Mouse (Mus musculus) forebrain, embryonic 13.5 days (tissue): Measurements from ENCODE around the gene Csrnp3. TPM values are rescaled to one million over a fixed set of nuclear protein-coding genes. Genes with fewer than 3 reads are reported as not detected.
"Not testable (repeated sequence)": the region's sequence is repeated elsewhere in the genome, so short reads cannot be mapped to it uniquely, and the experiment has no call there.

Source experiments
- ATAC-seq: fragments of 200-750 bp; cut with Nextera tagmentation; 2 replicates; pipeline ENCODE4 v1.8.0; 2017
- H3K27ac ChIP-seq: fragments of 300-500 bp; sonication (generic); 2 replicates; pipeline ENCODE4 v1.5.1; 2015; ENCODE audit warnings: inconsistent platforms, mild to moderate bottlenecking, moderate library complexity
- H3K27me3 ChIP-seq: fragments of 300-500 bp; sonication (generic); 2 replicates; pipeline ENCODE4 v1.6.1; 2015; ENCODE audit warnings: mild to moderate bottlenecking, inconsistent platforms
- H3K36me3 ChIP-seq: fragments of 300-500 bp; sonication (generic); 2 replicates; pipeline ENCODE4 v1.6.1; 2015; ENCODE audit warnings: mild to moderate bottlenecking, inconsistent platforms; ENCODE audit not compliant: poor library complexity, severe bottlenecking
- H3K4me1 ChIP-seq: fragments of 300-500 bp; sonication (generic); 2 replicates; pipeline ENCODE4 v1.6.1; 2015; ENCODE audit warnings: inconsistent platforms
- H3K4me2 ChIP-seq: fragments of 300-500 bp; sonication (generic); 2 replicates; pipeline ENCODE4 v1.6.1; 2015; ENCODE audit warnings: inconsistent platforms, mild to moderate bottlenecking, moderate library complexity
- H3K4me3 ChIP-seq: fragments of 300-500 bp; sonication (generic); 2 replicates; pipeline ENCODE4 v1.5.1; 2015; ENCODE audit warnings: mild to moderate bottlenecking, inconsistent platforms
- H3K9ac ChIP-seq: fragments of 300-500 bp; sonication (generic); 2 replicates; pipeline ENCODE4 v1.6.1; 2015; ENCODE audit warnings: mild to moderate bottlenecking, inconsistent platforms
- H3K9me3 ChIP-seq: fragments of 300-500 bp; sonication (generic); replicated peaks from 2 replicates; pipeline ENCODE4 v1.6.1; 2016; ENCODE audit warnings: inconsistent platforms
- WGBS: fragments of 180-500 bp; shearing (Covaris S2); methylation state at CpG from one replicate; pipeline ENCODE4 v1.1.7; 2015; 5-methylcytosine and 5-hydroxymethylcytosine counted together
- polyA plus RNA-seq: library from polyadenylated mRNA; unstranded; fragments of >200 nt; fragmentation: Nextera tagmentation; extraction: Ambion mirVana; gene quantifications from 2 replicates; pipeline ENCODE4 v1.2.1, GENCODE M21; 2015

Gene Csrnp3
- polyA plus RNA-seq, result 43.3 and 43.7 TPM in 2 replicates

DNA sequence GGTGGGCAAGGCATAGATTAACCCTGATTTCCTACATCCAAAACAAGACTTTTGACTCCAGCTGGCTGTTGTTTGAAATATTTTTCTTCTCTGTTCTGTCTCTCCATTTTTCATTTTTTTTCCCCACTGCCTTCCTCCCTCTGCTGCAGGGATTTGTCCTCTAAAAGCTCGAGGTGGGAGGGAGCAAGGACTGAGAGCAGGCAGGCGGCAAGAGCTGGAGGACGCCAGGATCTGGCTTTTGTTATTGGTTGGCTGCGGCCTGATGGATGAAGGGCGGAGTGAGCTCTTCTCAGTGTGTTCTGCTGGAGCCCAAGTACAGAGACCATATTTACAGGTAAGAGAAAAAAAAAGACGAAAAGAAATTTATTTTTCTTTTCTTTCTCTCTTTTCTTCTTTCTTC is at the start of gene Csrnp3:
TSS of gene Csrnp3 (plus strand) at position 217 of the 400 bp plus-strand sequence.
- H3K4me1 ChIP-seq, result peaks cover 12% of the 10 kb centered on the region
- H3K27me3 ChIP-seq, result no peaks in the 10 kb centered on the region
- WGBS, result 0% methylated on average over 6 of the region's 6 CpGs
- H3K9me3 ChIP-seq, result no peaks in the 10 kb centered on the region
- H3K4me3 ChIP-seq, result peak within 1 kb of the TSS; percentile 56
- H3K27ac ChIP-seq, result peak within 1 kb of the TSS; percentile 82
- peak; percentile 85 for ATAC-seq
- peak within 1 kb of the TSS; percentile 75 for H3K9ac ChIP-seq
- H3K36me3 ChIP-seq, result no peaks in the 10 kb centered on the region; the same call in 1 of the 2 replicates
- peak within 1 kb of the TSS; percentile 68 for H3K4me2 ChIP-seq

DNA sequence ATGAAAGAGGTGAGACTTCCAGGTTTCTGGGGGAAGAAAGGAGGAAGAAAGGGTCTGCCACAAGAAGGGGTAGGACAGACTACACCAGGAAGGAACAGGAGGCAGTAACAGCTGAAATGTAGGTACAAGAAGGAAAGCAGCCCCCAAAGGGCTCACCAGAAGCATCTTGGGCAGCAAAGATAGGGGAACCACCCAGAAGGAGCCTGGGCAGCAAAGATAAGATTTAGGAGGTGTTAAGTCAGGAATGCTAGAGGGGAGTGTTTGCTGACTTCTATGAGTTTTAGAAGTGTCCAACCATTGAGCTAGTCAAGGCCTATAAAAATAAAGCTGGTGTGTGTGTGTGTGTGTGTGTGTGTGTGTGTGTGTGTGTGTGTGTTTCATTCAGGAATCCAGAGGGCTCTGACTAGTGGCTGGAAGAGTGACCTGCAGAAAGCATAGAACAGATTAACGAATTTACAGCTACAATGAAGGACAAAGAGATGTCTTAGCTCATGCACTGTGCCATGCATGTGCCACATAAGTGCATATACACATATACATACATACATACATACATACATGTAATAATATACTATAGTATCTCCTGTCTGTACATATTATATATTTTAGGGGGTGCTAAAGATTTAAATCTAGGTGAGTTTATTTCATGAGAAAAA is 44.4 kb upstream of the Csrnp3 start:
- H3K9ac ChIP-seq, result no peak overlapping the region
- H3K36me3 ChIP-seq, result no peaks in the 10 kb centered on the region
- H3K27me3 ChIP-seq, result no peaks in the 10 kb centered on the region
- no peak overlapping the region for H3K4me3 ChIP-seq
- H3K9me3 ChIP-seq, result peaks cover 8% of the 10 kb centered on the region
- no peak for ATAC-seq
- no peak overlapping the region for H3K27ac ChIP-seq
- no peak overlapping the region for H3K4me2 ChIP-seq
- H3K4me1 ChIP-seq, result no peaks in the 10 kb centered on the region
- 86% methylated on average over 1 of the region's 1 CpGs for WGBS

GRCm38 (mm10) chr2:65806556-65806955 is 39.0 kb upstream of the Csrnp3 start:
- H3K36me3 ChIP-seq, result no peaks in the 10 kb centered on the region
- no peaks in the 10 kb centered on the region for H3K4me1 ChIP-seq
- no peak overlapping the region for H3K27ac ChIP-seq
- no peaks in the 10 kb centered on the region for H3K9me3 ChIP-seq
- WGBS, result 94% methylated on average over 6 of the region's 6 CpGs
- H3K27me3 ChIP-seq, result no peaks in the 10 kb centered on the region
- no peak overlapping the region for H3K4me3 ChIP-seq
- no peak for ATAC-seq
- H3K9ac ChIP-seq, result no peak overlapping the region
- no peak overlapping the region for H3K4me2 ChIP-seq

- not testable (repeated sequence) for H3K36me3 ChIP-seq, ATAC-seq, H3K27me3 ChIP-seq, H3K9me3 ChIP-seq, H3K4me2 ChIP-seq, H3K27ac ChIP-seq, H3K9ac ChIP-seq, H3K4me1 ChIP-seq, H3K4me3 ChIP-seq
- WGBS, result 80% methylated on average over 6 of the region's 6 CpGs
Observed at GRCm38 (mm10) chr2:65811203-65811602, 34.4 kb upstream of the Csrnp3 start.

DNA sequence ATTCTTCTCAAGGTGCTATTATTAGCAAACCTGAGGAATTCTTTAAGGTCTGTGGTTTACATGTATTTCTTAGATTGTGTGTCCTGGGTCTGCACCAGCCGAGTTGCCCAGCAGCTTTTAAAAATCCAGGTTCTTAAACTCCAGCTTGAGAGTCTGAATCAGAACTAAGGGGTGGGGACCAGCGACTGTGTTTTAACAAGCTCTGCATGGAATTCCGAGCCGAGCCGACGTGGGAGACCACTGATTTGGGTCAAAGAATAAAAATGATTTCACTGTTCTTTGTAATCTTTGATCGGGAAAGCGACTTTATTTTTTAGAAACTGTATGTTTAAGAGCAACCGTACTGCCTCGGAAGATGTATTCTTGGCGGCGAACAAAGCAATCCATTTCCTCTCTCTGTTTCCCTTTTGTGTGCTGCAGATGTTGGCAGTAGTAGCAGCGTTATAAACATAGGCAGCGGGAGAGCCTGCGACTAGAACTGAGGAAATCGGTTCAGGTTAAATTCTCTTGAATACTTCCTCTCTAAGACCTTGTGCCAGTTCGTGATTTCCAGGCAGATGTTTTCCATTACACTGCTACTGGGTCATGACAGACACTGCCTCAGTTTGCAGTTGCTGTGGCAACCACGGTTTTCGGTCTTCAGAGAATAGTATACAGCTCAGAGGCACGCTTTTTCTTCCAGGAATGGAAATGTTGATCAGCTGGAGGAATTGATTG is 27.3 kb upstream of the Csrnp3 start:
- peak overlapping the region; percentile 19; the same call in 1 of the 2 replicates for H3K4me2 ChIP-seq
- 59% methylated on average over 20 of the region's 20 CpGs for WGBS
- ATAC-seq, result peak; percentile 75
- no peaks in the 10 kb centered on the region for H3K4me1 ChIP-seq
- no peak overlapping the region for H3K9ac ChIP-seq
- H3K4me3 ChIP-seq, result no peak overlapping the region
- no peaks in the 10 kb centered on the region for H3K9me3 ChIP-seq
- H3K36me3 ChIP-seq, result no peaks in the 10 kb centered on the region
- H3K27me3 ChIP-seq, result no peaks in the 10 kb centered on the region
- H3K27ac ChIP-seq, result 0 out of 2 replicates have a peak overlapping the region, but pooled peaks have one; percentile 2

DNA sequence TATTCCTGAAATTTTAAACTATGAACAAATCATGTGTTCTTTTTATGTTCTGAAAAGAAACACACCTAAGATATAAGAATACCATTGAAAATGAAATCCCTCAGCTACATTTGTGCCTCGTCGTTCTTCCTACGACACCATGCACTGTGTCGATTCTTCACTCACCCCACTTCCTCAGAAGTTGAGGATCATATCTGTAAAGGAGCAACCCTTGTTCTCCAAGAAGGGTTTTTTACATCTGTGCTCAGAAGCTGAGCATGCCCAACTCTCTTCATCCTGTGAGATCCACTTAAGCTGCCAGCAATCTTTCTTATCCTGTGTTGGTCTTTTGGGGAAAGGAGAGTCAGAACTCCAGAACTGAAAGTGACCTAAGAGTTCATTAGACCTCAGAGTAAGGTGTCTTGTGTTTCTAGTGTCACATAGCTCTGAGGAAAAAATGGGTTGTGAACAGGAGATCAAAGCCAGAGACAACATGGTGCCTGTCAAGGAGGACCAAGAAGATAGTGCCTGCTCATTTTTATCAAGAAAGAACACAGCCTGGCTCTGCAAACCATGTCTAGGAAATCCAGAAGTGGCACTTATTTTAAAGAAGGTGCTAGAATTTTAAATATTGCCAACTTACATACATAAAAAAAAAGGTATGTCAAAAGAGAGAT is 25.3 kb upstream of the Csrnp3 start:
- no peak overlapping the region for H3K4me2 ChIP-seq
- 89% methylated on average over 4 of the region's 4 CpGs for WGBS

GRCm38 (mm10) chr2:65826314-65826713 is 19.3 kb upstream of the Csrnp3 start:
- Histone ChIP-seq H3K4me3 (no peak overlapping the region), H3K36me3 (no peaks in the 10 kb centered on the region), H3K4me1 (no peaks in the 10 kb centered on the region), H3K27me3 (no peaks in the 10 kb centered on the region), H3K9me3 (no peaks in the 10 kb centered on the region), H3K9ac (no peak overlapping the region), H3K27ac (no peak overlapping the region), H3K4me2 (no peak overlapping the region)
- WGBS, result 84% methylated on average over 2 of the region's 2 CpGs
- ATAC-seq, result peak; percentile 43; the same call in 1 of the 2 replicates

More for the DNA sequence above, 25.3 kb upstream of the Csrnp3 start:
- Histone ChIP-seq H3K9ac (no peak overlapping the region), H3K27me3 (no peaks in the 10 kb centered on the region), H3K36me3 (no peaks in the 10 kb centered on the region), H3K4me3 (no peak overlapping the region), H3K27ac (no peak overlapping the region), H3K9me3 (no peaks in the 10 kb centered on the region), H3K4me1 (no peaks in the 10 kb centered on the region)
- no peak for ATAC-seq

GRCm38 (mm10) chr2:65826801-65827200 is 18.8 kb upstream of the Csrnp3 start:
- Histone ChIP-seq H3K27me3 (no peaks in the 10 kb centered on the region), H3K4me2 (no peak overlapping the region), H3K36me3 (no peaks in the 10 kb centered on the region), H3K9me3 (no peaks in the 10 kb centered on the region), H3K4me3 (no peak overlapping the region), H3K4me1 (no peaks in the 10 kb centered on the region), H3K27ac (no peak overlapping the region), H3K9ac (no peak overlapping the region)
- 83% methylated on average over 6 of the region's 6 CpGs for WGBS
- peak; percentile 83; the same call in 1 of the 2 replicates for ATAC-seq

DNA sequence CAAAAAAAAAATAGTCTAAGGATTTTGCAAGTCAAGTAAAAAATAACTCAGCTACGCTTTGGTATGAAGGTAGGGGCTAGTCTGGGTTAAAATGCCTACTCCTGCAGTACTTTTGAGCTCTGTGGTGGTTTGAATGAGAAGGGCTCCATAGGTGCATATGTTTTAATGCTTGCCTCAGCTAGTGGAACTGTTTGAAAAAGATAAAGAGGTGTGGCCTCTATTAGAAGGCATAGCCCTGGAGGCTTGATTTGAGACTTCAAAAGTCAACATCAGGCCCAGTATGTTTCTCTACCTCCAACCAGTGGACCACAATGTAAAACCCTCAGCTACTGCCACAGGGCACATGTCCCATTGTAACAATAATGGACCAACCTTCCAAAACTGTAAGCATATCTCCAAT is 16.9 kb upstream of the Csrnp3 start:
- Histone ChIP-seq H3K4me3 (no peak overlapping the region), H3K4me2 (no peak overlapping the region), H3K27ac (no peak overlapping the region), H3K4me1 (peaks cover 5% of the 10 kb centered on the region), H3K36me3 (no peaks in the 10 kb centered on the region), H3K27me3 (no peaks in the 10 kb centered on the region), H3K9ac (no peak overlapping the region), H3K9me3 (no peaks in the 10 kb centered on the region)
- WGBS, result 91% methylated on average over 1 of the region's 1 CpGs
- ATAC-seq, result no peak

- Histone ChIP-seq H3K27ac (peak overlapping the region; percentile 65), H3K4me2 (peak overlapping the region; percentile 22)
- ATAC-seq, result peak; percentile 89
Observed at GRCm38 (mm10) chr2:65832738-65833395, 12.7 kb upstream of the Csrnp3 start.

GRCm38 (mm10) chr2:65833421-65833820 is 12.1 kb upstream of the Csrnp3 start:
- peak overlapping the region; percentile 65; the same call in 1 of the 2 replicates for H3K27ac ChIP-seq
- no peaks in the 10 kb centered on the region for H3K27me3 ChIP-seq
- no peak overlapping the region; the same call in 1 of the 2 replicates for H3K4me2 ChIP-seq
- H3K4me1 ChIP-seq, result peaks cover 5% of the 10 kb centered on the region
- no peaks in the 10 kb centered on the region for H3K9me3 ChIP-seq
- WGBS, result 72% methylated on average over 7 of the region's 7 CpGs
- peak; percentile 50 for ATAC-seq
- H3K36me3 ChIP-seq, result no peaks in the 10 kb centered on the region
- no peak overlapping the region for H3K4me3 ChIP-seq
- no peak overlapping the region for H3K9ac ChIP-seq

More at GRCm38 (mm10) chr2:65832738-65833395, 12.7 kb upstream of the Csrnp3 start:
- Histone ChIP-seq H3K4me1 (peaks cover 5% of the 10 kb centered on the region), H3K27me3 (no peaks in the 10 kb centered on the region), H3K4me3 (no peak overlapping the region), H3K9me3 (no peaks in the 10 kb centered on the region), H3K36me3 (no peaks in the 10 kb centered on the region), H3K9ac (no peak overlapping the region)
- WGBS, result 54% methylated on average over 11 of the region's 11 CpGs
